Mouse (Mus musculus): ENCODE data around the gene Pde8b. TPM values are rescaled to one million over a fixed set of nuclear protein-coding genes. Genes with fewer than 3 reads are reported as not detected.

The Pde8b gene
- total and polyA plus RNA-seq, 3 experiments, result 64.8 to 181 (median 173) TPM

- DNase-seq, result no peak
Observed at GRCm38 (mm10) chr13:95020216-95020615, 229.9 kb downstream of the Pde8b start.

- DNase-seq, result no peak
Observed at GRCm38 (mm10) chr13:95019345-95019744, 230.8 kb downstream of the Pde8b start.

- DNase-seq, result peak; percentile 65
Observed at GRCm38 (mm10) chr13:95017916-95018315, 232.2 kb downstream of the Pde8b start.

DNA sequence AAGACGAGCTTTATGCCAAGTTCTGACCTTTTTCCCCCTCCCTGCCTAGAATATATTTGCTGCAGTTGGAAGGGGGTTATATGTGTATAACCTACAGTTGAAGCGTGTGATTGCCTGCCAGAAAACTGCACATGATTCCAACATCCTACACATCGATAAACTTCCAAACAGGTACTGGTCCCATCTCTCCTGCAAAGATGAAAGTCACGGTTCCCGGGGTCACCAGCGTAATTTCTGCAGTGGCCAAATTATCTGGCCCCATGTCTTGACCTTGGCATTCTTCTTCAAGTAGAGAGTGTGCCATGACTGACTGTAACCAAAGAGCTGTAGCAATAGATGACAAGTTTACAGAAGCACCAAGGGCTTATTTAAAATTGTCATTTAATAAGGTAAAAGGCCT lies 232.9 kb downstream of the Pde8b start:
- no peak for DNase-seq

- DNase-seq, result no peak
Observed at GRCm38 (mm10) chr13:95011546-95012257, 238.4 kb downstream of the Pde8b start.

GRCm38 (mm10) chr13:95009261-95009660 lies 240.9 kb downstream of the Pde8b start:
- DNase-seq, result no peak

GRCm38 (mm10) chr13:95007281-95007680 lies 242.9 kb downstream of the Pde8b start:
- no peak for DNase-seq

- no peak for DNase-seq
Observed at GRCm38 (mm10) chr13:94990516-94990915, 259.6 kb downstream of the Pde8b start.

- DNase-seq, result no peak
Observed at GRCm38 (mm10) chr13:94979081-94979480, 271.1 kb downstream of the Pde8b start.

DNA sequence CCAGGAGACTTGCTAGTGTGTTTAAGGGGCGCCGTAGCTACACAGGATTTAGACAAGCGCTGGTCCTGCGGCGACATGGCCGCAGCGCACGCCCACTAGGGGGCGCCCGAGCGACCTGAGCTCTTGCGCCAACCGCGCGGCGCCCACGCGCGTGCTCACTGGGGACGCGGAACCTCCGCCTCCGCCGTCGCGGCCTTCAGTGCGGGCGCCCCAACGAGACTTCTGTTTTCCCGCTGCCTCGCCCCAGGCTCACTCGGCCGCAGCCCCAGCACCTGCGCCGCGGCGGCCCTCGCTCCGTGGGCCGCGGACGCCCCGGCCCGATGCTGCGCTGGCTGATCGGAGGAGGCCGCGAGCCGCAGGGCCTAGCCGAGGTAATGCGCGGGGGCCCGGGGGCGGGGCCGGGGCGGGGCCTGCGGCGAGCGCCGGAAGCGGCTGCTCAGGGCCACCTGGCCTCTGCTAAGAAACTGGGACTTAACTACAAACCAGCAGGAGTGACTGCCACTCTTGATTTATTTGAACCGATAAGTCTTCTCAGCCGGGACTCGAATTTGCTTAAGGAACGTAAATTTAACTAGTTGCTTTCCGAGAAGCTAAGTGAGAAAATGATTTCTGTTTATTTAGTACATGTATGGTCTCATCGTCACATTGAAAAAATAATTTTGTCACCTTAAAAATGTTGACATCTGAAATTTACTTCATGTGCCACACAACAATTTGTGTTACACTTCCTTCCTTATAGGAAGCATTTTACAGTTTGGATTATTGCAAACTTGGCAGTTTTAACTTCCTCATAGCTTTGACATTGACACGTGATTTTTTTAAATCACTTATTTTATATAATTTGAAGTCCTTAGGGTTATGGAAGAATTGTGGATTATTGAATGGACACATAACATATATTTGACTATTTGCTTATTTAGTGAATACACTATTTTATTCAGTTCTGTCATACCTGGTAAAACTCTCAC lies 273.6 kb downstream of the Pde8b start, which contains the start of gene Wdr41:
TSS of gene Wdr41 (plus strand) at position 126 of the 968 bp plus-strand sequence.
- DNase-seq, result peak; percentile 94

- no peak for DNase-seq
Observed at GRCm38 (mm10) chr13:94975828-94976218, 274.3 kb downstream of the Pde8b start.

Other genes starting within 250 kb of the Pde8b start
- 10 to 100 TPM; 21.6 to 30.8 TPM for gene Zbed3, start 73.3 kb upstream of the Pde8b start, total RNA-seq (2021)
- 45.4 and 49.2 TPM in 2 replicates for gene Zbed3, start 73.3 kb upstream of the Pde8b start, polyA plus RNA-seq (2012; rRNA removed)
- gene Aggf1, start 125.0 kb upstream of the Pde8b start, total RNA-seq (2021), result 10 to 100 TPM; 30.1 to 37.8 TPM
- 33.8 and 37.0 TPM in 2 replicates for gene Aggf1, start 125.0 kb upstream of the Pde8b start, polyA plus RNA-seq (2012; rRNA removed)
- gene Crhbp, start 194.6 kb upstream of the Pde8b start, total RNA-seq (2021), result under 1 TPM in 1 of 2 experiments, not detected in 1; 0.21 TPM
- not detected in 2 replicates for gene Crhbp, start 194.6 kb upstream of the Pde8b start, polyA plus RNA-seq (2012; rRNA removed)
- gene S100z, start 228.4 kb upstream of the Pde8b start, total RNA-seq (2021), result not detected
- gene S100z, start 228.4 kb upstream of the Pde8b start, polyA plus RNA-seq (2012; rRNA removed), result not detected in 2 replicates

Data from adrenal gland, adult 2 months (tissue).